Mouse (Mus musculus) cerebral cortex, adult 2 months (tissue): ENCODE results near the gene Narfl.

Source experiments
- WGBS: fragments of 180-500 bp; shearing (Covaris S2); methylation state at CpG from one replicate; pipeline ENCODE4 v1.1.7; 2018; 5-methylcytosine and 5-hydroxymethylcytosine counted together

Narfl gene

DNA sequence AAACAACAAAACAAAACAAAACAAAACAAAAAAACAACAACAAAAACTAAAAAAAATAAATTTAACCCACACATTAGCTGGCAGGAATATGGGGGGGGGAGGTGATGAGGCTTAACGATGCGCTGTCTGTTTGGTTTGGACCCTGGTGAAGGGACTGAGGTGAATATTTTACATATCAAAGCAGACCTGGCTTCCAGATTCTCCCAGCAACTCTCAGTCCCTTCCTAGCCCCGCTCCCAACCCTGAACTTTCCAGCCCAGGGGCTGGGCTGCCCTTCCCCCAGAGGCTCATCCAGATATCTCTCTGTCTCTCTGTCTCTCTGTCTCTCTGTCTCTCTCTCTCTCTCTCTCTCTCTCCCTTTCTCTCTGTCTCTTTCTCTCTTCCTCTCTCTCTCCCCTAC lies 11.0 kb upstream of the Narfl start:
- WGBS: 55% methylated on average over 3 of the region's 3 CpGs

DNA sequence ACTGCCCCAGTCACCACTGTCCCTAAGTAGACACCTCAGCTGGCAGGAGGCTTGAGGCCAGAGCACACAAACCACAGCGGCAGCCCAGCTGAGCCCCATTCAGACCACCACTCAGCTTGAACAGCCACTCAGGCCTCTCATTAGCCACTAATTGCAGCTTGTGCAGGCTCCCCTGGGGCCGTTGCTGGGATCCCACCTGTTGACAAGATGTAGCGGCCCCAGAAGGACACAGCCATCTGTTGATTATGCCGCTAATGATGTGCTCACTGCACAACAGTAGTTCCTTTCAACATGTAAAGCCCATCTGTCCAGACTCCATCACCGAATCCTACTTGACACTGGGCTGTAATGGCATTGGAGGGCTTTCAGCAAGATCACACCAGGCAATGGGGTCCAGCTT lies 7.7 kb upstream of the Narfl start:
- WGBS: 37% methylated on average over 5 of the region's 5 CpGs

DNA sequence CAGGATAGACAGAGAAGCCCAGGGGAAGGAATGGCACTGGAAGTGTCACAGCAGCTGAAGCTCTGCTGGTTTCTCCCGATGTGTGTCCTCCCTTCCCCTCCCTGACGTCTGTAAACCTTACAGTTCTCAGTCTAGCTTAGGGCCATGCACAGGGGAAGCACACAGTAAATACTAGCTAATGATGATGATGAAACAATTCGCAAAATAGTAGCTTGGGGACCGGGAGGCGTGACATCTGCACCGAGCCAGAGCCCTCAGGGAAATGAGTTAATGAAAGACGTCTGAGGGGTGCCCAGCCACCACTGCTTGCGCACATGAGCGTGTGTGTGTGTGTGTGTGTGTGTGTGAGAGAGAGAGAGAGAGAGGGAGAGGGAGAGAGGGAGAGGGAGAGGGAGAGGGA lies 4.2 kb upstream of the Narfl start:
- 52% methylated on average over 9 of the region's 9 CpGs for WGBS

DNA sequence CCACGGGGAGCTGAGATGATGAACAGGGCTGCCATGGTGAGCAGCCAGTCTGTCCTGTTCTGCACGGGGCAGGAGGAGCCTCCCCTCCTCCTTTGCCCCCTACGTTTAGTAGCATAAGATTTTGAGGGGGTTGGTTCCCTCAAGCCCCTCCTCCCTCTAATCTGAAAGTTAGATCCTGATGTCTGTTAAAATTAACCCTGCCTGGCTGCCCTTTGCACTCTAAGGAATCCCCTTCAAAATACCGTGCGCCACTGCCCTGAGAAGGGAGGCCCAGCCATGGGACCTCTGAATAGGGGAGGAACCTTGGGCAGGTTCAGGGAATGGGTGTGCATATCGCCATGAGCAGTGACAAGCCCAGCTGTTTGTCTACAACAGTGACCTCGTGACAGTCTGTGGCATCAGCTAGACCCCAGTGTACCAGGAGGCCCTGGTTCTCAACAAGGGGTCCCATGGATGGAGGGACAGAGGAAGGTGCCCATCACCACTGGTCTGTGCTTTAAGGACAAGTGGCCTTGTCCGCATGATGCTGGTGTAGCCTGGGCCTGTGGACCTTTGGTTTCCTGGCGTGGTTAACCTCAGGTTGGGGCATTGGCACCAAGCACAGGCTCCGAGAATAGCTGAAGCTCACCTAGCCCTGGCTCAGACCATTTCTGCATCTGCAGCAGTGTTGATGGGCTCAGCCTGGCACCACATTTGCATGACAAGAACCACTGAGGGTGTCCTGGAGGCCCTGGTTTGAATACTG lies 1.9 kb downstream of the Narfl start:
- WGBS: 78% methylated on average over 10 of the region's 10 CpGs

DNA sequence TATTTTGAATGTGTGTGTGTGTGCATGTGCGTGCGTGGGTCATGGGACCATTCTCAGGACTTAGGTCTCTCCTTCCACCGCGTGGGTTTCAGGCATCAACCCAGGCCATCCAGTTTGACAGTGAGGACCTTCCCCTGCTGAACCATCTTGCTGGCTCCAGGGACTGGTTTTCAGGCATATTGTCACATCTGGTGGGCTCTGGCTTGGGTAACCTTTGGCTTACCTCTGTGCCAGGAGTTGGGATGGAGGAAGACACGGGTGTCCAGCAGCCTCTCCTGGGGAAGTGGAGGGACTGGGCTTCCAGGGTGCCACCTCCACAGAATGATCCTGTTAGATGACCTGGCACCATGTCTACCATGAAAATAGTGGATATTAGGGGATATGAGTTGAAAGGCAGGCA lies 4.4 kb downstream of the Narfl start:
- 98% methylated on average over 5 of the region's 5 CpGs for WGBS

DNA sequence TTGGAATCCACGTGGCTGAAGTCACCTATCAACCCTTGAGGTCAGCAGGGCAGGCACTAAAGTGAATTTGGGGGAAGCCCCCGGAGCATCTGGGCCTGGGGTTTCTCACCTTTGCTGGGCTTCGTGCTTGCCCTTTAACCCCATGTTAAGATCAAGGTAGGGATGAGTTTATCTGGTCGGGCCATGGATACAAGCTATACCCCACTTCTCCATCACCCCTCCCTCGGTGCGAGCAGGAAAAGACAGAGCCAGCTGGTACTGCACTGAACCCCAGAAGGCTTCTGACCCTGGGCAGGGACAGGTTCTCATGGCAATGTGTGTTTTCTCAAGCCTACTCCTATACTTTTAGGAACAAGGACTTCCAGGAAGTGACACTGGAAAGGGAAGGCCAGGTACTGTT lies 7.8 kb downstream of the Narfl start:
- 73% methylated on average over 6 of the region's 6 CpGs for WGBS

DNA sequence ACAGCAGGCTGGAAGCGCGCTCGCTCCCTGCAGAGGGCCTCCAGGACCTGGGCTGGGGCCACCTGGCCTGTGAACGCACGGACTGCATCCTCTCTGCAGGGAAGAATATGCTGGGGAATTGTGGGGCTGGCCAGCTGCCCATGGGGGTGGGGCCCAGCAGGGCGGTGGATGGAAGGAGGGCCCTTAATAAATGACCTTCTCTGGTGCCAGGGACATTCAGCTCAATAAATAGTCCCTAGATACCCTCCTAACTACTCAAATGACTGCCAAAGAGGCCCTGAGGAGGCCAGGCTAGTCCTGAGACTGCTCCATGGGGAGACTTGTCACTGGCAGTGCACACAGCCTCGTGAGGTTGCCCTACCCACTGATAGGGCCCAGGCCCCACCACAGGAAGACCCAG lies 9.5 kb downstream of the Narfl start:
- WGBS: 54% methylated on average over 7 of the region's 7 CpGs

DNA sequence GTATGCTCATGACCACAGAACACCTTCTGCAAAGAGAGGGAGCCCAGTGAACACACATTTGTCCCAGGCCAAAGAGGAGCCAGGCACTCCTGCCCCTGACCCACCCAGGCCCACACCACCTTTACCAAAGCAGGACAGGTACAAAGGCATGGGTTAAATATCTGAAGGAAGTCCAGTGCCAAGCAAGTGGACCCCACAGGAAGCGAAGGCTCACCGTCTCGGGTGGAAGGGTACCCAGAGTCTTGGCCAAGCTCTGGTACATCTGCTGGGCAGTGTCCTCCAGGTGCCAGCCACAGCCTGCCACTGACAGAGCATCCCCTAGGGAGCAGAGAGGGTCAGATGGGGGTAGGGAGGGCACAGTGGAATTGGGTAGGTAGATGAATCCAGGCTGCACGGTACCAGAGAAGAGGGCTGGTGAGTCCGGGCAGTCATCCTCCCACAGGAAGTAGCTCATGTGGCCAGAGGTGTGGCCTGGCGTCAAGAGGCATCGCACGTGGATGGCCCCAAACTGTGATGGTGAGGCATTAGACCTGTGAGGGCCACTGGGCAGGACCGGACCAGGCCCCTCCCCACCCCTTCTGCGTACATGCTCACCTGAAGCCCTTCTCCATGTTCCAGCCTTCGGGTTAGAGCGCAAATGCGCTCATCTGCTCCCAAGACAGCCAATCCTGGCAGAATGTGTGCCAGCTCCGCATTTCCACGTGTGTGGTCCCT lies 10.4 kb downstream of the Narfl start:
- WGBS: 55% methylated on average over 15 of the region's 15 CpGs

DNA sequence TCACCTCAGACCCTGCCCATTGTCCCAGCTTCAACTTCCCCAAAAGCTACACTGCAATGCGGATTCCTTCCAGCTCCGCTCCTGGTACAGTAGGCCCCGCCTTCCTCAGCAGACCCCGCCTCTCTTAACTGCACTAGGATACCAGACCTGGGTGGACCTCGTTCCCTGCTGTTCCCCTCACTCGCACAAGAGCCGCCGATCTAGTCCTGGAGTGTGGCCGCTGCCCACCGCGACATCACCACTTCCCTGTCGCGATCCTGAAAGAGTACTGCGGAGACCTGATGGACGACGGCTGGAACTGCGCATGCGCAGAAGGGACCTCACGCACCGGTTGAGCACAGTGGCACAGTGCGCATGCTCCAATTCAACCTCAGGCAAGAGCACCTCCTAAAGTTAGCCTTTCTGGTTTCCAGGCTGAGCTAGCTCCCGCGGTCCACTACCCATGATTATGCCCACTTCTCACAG lies 11.7 kb downstream of the Narfl start, which contains the start of gene Haghl:
Gene Haghl, minus strand, starts transcription at position 393 of the 465 bp plus-strand sequence.
- 0% methylated on average over 23 of the region's 23 CpGs for WGBS

DNA sequence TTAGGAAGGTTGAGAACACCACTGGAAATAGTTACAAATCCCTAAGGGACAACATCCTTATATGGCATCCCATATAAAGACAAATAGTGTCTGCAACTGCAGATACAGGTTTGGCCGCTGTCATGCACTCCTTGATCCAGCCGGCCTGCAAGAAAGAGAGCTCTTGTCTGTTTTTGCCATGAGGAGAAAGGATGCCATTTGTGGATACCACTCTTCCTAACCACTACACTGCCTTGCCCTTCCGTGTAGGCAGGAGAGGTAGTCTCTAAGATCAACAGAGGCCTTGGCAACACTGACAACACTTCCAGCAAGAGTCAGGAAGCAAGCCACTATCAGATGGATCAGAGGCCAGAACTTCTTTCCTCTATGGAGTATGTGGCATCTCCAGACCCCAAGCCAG lies 12.7 kb downstream of the Narfl start, which contains the start of gene Ccdc78:
Gene Ccdc78, plus strand, starts transcription at position 301 of the 400 bp plus-strand sequence.
- 79% methylated on average over 3 of the region's 3 CpGs for WGBS

DNA sequence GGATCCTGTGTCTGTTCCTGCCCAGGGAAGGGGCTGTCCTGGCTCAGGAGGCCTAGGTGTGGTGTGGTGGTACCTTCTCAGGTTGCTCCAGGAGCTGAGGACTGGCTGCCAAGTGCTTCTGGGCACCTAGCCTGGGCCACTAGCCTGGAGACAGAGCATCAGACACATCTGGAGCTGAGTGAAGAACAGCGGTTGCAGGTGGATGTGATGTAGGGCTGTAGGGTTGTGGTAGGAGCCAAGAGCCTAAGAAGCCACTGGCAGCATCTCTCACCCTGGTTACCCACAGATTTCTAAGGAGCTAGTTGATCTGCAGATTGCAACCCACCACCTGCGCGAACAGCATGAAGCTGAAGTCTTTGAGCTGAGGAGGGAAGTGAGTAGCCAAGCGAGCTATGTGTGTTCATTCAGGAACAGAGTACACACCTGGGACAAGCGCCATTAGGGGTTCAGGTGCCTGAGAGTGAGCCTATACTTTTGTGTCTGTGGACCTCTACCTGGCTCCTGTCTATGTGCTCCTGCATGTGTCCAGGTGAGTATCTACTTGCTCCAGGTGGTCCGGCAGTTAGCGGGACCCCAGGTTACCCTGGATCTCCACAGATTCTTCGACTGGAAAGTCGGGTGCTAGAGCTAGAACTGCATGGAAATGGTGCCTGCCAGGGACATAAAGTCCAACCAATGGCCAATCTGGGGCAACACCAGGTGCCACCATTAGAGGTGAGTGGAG lies 13.4 kb downstream of the Narfl start:
- WGBS: 92% methylated on average over 9 of the region's 9 CpGs

DNA sequence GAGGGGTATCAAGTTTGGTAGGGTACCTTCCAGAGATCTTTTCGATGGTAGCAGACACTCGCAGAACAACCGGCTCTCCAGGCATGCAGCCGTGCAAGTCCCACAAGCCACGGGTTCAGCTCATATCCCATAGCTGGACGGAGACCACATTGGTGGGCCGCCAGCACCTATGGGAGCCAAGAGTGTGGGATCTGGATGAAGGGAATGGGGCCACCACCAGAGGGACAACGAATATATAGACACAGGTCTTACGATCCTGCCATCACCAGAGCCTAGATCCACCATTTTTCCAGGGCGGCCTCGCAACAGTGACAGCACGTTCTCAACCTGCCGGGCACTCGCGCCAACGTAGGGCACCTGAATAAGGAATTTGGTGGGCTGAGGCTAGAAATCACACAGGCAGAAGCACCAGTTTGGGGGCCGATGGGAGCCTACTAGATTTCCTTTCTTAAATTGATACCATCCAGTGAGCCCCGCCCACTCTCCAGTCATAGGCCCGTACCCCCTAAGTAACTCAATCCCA lies 17.8 kb downstream of the Narfl start:
- 16% methylated on average over 19 of the region's 19 CpGs for WGBS

DNA sequence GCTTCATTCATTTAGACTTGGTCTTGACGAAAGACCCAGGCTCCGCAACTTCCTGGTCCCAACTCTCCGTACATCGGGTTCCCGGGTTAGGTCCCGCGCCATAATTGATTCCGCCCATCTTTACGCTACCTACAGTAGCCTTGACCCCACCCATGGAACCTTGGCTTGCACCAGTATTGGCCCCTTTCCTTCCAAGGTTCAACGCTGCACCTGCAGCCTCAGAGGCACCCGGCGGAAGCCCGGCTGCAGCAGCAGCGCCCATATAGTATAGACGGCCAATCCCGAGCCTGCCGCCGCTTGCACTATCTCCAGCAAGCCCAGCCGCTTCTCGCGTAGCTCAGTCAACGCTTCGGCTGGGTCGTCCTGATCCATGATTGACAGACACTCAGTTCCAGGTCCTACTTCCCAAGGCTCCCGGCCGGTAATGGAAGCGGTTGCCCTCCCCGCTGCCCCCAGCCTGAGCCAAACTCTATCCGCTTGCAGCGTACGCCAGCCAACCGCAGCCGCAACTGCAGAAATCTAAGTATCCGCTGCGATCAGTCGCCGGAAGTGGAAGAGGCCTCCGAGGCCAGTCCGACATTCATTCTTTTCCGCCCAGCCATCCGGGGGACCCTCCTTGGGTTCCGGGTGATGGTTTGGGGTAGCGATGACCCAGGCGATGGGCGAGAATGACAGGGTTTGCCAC lies 18.4 kb downstream of the Narfl start:
- whole genome bisulfite sequencing: under 1% methylated on average over 45 of the region's 45 CpGs

DNA sequence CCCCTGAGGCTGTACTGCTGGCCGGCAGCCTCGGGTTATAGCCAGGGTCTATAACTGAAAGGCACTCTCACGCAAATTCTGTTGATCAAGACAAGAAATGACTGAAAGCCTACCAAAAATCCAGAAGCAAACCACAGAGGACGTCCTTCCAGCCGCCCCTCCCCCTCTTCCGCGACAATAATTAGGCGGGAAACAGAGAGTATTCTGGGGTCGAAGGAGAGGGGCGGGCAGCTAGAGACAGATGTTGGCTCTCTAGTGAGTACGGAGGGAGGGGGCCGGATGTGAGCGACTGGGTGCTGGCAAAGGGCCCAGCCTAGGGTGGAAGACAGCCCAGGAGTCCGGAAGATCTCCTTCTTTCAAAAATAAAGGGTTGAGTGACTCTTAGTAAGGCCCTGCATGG lies 19.0 kb downstream of the Narfl start, which contains the start of gene Fam173a:
Gene Fam173a, minus strand, starts transcription at position 287 of the 400 bp plus-strand sequence.
- 1% methylated on average over 14 of the region's 14 CpGs for WGBS

DNA sequence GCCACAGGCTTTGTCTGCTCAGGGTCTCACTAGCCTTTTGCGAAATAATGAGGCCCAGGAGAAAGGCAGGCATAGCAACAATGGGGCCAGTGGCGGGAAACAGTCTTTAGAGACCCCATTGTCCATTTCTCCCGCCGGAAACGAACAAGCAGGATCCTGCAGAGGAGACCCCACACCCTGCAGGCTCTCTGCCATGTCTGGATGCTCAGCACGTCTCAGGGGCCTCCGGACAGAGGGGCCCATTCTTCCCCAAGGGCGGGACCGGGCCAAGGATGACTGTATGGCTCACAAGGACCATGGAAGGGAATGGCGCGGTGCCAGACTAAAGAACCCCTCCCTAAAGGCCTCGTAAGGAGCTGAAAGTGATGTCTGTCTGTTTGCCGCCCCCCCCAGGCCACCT lies 20.6 kb downstream of the Narfl start:
- WGBS: 44% methylated on average over 13 of the region's 13 CpGs

DNA sequence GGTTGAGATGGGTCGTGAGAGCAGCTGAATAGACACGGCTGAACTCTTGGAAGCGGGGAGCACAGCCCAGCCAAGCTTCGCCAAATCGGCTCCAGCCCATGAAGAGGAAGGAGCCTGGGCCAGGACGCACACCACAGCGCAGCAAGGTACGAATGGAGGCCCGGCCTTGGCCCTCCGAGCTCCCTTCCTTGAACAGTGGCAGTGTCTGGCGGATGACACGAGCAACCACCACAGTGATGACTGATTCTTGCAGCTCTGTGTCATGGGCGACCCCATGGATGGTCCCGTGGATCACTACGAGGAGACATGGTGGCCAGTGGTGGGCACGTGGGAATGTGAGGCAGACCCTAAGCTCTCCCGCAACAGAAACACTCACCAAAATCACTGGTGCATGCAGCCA lies 21.4 kb downstream of the Narfl start:
- WGBS: 69% methylated on average over 17 of the region's 17 CpGs

DNA sequence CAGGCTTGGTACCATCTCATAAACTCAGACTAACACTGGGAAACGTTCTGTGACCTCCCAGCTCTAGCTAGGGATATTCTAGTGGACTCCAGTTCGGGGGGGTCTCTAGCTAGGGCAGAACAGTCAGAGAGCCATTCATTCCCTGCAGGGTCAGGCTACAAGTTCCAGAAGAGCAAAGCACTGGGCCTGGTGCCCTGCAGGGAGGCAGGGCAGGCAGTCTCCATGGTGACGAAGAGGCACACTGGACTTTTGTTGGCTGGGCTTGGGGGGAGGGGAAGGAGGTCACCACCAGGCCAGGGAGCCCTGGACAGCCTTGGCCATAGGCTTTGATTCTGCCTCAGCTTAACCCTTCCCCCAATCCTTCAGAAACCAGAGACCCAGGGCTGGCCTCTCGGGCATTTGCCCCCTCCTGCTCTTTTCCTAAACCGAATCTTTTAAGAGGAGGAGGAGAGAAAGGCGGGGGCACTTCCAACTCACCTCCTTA lies 22.1 kb downstream of the Narfl start, which contains the start of gene AC134908.4:
Gene AC134908.4, minus strand, starts transcription at position 51 of the 484 bp plus-strand sequence.
- 54% methylated on average over 6 of the region's 6 CpGs for WGBS

DNA sequence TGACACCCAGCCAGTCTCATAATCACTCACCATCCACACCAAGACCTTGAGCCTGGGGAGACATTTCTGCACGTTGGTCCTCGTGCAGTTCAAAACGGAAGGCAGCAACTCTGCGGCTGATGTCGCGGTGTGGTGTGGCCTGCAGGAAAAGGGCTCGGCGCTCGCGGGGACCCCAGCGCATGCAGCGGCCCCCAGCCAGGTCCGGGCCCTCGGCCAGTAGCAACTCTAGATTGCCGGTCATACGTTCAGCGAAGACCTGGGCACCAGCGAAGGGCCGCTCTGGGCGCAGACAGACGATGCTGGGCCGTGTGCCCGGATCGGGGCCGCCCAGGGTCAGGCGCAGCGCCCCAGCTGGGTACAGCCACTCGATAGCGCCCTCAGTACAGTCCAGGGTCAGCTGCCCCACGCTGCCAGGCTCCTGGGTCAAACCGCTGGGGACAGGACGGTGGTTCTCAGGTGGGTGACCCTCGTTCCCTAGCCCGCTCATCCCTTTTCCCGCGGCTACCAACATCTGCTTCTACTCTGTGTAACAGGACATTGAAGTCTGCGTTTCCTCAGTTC lies 22.7 kb downstream of the Narfl start:
- 22% methylated on average over 37 of the region's 37 CpGs for WGBS

DNA sequence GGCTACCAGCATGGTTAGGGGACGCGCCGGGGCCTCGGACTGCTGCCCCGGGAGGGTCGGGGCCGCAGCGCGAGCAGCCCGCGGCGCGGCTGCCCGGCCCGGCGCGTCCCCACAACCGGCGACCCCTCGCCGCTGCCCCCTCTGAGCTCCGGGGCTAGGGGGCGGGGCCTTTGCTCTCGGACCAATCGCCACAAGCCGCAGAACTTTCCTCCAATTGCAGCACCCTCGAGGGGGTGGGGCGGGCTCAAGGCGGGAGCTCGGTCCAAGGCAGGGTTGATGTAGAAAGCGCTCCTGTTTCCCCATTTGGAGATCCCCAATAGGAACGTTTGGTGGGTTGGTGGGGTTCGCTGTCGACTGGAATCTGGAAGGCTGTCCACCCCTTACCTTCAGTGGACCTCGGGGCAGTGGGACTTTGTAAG lies 23.4 kb downstream of the Narfl start, which contains the start of gene Metrn:
Gene Metrn, minus strand, starts transcription at position 186 of the 419 bp plus-strand sequence.
- WGBS: under 1% methylated on average over 35 of the region's 35 CpGs

DNA sequence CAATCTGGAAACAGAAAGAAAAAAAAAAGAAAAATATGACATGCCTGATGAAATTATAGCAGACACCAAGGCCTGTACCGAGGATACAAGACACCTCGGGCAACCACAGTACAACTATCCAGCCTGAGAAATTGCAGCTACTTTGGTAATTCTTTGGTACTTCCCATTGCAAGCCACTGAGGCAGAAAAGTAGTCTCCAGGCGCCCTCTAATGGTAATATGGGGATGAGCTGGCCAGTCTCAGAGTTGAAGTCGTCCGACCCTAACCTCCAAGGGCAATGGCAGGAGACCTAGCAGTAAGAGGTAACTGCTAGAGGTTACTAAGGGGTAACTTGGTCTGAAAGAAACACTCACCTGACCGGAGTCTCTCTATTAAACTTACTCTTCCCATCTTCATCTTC lies 27.5 kb downstream of the Narfl start:
- WGBS: 8% methylated on average over 6 of the region's 6 CpGs
